Mouse (Mus musculus) small intestine, adult 2 months (tissue): ENCODE measurements around the gene Hoxc4.

Experiments used
- CTCF ChIP-seq: fragments of 200-500 bp; IDR thresholded peaks from 2 replicates; pipeline ENCODE4 v1.5.1; 2012; ENCODE audit warnings: low read depth, mild to moderate bottlenecking, control low read depth, inconsistent platforms, low read length, moderate library complexity, mixed read lengths; ENCODE audit not compliant: insufficient replicate concordance, insufficient read length; ENCODE audit errors: extremely low read depth
- POLR2A ChIP-seq: fragments of 200-500 bp; IDR thresholded peaks from 2 replicates; pipeline ENCODE4 v1.6.1; 2012; ENCODE audit warnings: low read depth, mild to moderate bottlenecking, control low read depth, inconsistent platforms, low read length, moderate library complexity

DNA sequence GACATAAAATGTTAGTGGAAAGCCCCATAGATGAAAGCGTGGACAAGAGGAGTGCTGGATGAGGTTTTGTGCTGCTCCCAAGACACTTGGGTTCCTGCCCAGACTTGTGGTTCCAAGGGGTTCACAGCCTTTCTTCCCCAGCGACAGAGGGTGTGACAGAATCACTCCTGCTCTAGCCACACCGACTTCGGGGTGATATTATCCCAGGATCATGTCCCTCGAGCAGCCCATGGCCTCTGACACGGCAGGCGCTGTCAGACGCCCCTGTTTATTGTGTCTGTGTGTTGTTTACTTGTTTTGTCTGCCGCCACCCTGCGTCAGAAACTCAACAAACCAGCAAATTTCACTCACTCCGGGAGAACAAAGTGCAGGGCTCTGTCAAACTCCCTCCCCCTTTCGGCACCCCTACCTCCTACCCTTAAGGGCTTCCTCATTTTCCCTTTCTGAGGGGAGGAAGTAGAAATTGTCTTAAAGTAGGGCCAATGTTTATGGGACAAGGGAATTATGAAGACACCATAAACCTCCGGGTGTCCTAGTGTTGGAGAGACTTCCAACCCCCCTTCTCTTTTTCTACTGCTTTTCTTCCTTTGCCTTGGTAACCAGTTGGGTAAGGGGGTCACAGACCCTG lies 15.8 kb upstream of the Hoxc4 start:
- TF ChIP-seq POLR2A (no peak), CTCF (no peak)
